Mouse (Mus musculus): Measurements from ENCODE around the gene Hibadh. TPM values are rescaled to one million over a fixed set of nuclear protein-coding genes. Genes with fewer than 3 reads are reported as not detected.

Gene Hibadh
- polyA plus RNA-seq, 1 experiment from 2014 or later: 111 TPM

DNA sequence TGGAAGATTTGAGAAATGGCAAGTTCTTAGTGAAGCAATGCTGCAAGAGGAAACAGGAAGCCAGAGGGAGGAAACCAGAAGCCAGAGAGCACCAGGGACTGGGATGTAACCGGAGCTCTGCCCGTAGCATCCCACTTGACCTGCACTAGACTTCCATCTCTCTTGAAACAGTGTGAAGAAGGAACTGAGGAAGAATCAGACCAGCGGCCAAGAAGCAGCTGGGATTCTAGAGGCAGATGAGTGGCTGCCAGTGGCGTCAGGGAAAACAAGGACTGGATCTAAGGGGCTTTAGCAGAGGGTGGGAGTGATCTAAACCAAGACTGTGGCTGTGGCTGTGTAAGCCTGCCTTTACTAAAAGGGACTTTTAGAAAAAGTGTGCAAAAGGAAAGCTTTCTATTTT, 95.8 kb downstream of the Hibadh start:
- WGBS: 51% methylated on average over 4 of the region's 4 CpGs
- Histone ChIP-seq H3K4me1 (no peaks in the 10 kb centered on the region), H3K36me3 (peaks cover 13% of the 10 kb centered on the region; the same call in 1 of the 2 replicates), H3K27ac (no peak overlapping the region), H3K9ac (no peak overlapping the region), H3K27me3 (replicated peaks) (no peaks in the 10 kb centered on the region), H3K9me3 (no peaks in the 10 kb centered on the region), H3K4me2 (no peak overlapping the region), H3K4me3 (replicated peaks) (no peak overlapping the region)
- ATAC-seq (ENCODE audit: insufficient read depth, low FRiP score, low read depth): no peak

DNA sequence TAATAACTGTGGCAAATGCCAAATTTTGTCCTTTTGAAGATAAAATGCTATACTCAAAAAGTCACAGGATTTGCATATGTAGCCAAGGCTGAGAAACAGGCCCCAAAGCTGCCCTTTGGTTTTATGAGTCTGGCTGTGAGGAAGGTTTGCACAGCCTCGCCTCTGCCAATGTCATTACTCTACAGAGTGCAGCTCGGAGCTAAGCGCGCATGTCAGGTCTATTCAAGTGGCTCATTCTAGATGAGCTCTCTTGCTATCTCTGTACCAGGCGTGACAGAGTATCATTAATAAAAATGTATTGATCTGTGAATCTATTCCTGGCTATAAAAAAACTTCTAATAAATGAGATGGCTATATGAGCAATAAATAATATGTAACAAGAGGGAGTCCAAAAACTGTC, 97.7 kb downstream of the Hibadh start:
- H3K9me3 ChIP-seq: no peaks in the 10 kb centered on the region
- H3K27me3 ChIP-seq (replicated peaks): no peaks in the 10 kb centered on the region
- H3K4me1 ChIP-seq: no peaks in the 10 kb centered on the region
- H3K4me2 ChIP-seq: no peak overlapping the region
- H3K4me3 ChIP-seq (replicated peaks): no peak overlapping the region
- H3K27ac ChIP-seq: no peak overlapping the region
- no peak for ATAC-seq (ENCODE audit: insufficient read depth, low FRiP score, low read depth)
- peaks cover 13% of the 10 kb centered on the region; the same call in 1 of the 2 replicates for H3K36me3 ChIP-seq
- H3K9ac ChIP-seq: no peak overlapping the region
- 83% methylated on average over 5 of the region's 5 CpGs for WGBS

DNA sequence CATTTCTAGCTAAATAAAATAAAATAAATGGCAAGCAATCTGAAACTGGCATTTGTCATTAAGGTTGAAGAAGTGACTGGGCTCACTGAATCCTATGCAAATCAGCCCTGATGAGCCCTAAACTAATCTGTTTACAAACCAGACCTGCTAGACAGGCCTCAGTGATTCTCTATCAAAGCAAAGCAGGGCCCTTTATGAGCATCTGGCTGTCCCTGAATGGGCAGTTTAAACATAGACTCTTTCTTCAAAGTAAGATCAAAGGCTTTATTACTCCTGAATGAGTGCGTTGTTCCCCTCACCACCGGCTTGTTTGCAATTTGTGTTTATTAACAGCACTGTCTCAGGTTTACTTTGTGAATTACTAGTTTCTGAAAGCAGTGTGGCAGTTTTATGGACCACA, 100.3 kb downstream of the Hibadh start:
- no peak for ATAC-seq (ENCODE audit: insufficient read depth, low FRiP score, low read depth)
- no peak overlapping the region for H3K4me2 ChIP-seq
- H3K4me3 ChIP-seq (replicated peaks): no peak overlapping the region
- no peak overlapping the region for H3K27ac ChIP-seq
- no peaks in the 10 kb centered on the region for H3K4me1 ChIP-seq
- 37% methylated on average over 2 of the region's 2 CpGs for WGBS
- no peak overlapping the region for H3K9ac ChIP-seq
- H3K9me3 ChIP-seq: no peaks in the 10 kb centered on the region
- 0 out of 2 replicates have a peak, but pooled peaks cover 4% of the 10 kb centered on the region for H3K36me3 ChIP-seq
- no peaks in the 10 kb centered on the region for H3K27me3 ChIP-seq (replicated peaks)

DNA sequence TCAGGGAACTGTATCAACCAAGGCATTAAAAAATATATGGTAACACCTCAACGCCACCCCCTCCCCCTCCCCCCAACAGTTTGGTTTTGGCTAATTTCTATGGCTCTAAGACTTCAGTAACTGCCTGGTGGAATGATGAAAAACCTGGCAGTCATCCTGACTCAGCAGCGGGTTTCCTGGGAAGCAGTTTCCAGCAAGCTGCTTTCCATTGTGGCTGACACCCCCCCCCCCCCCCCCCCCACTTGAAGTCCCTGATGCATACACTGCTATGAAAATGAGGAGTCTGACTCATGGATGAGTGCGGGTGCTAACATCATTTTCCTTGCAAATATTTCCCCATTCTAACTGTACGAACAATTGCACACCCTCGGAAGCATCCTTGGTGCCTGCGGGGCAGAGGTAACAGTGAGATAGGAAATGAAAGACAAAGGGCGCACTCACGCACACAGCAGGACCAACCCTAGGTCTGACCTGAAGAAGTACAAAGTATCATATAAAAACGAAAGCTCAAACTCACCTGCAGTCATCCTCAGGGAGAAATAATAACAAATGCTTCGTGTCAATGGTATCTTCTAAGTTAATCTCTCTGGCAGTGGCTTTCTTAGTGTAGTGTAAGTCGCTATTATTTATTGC, 105.0 kb downstream of the Hibadh start:
- H3K4me3 ChIP-seq (replicated peaks): no peak overlapping the region
- H3K36me3 ChIP-seq: 0 out of 2 replicates have a peak, but pooled peaks cover 4% of the 10 kb centered on the region
- no peaks in the 10 kb centered on the region for H3K4me1 ChIP-seq
- no peak overlapping the region for H3K9ac ChIP-seq
- no peak for ATAC-seq (ENCODE audit: insufficient read depth, low FRiP score, low read depth)
- H3K27me3 ChIP-seq (replicated peaks): no peaks in the 10 kb centered on the region
- H3K4me2 ChIP-seq: no peak overlapping the region
- WGBS: 80% methylated on average over 11 of the region's 11 CpGs
- H3K9me3 ChIP-seq: no peaks in the 10 kb centered on the region
- H3K27ac ChIP-seq: no peak overlapping the region

DNA sequence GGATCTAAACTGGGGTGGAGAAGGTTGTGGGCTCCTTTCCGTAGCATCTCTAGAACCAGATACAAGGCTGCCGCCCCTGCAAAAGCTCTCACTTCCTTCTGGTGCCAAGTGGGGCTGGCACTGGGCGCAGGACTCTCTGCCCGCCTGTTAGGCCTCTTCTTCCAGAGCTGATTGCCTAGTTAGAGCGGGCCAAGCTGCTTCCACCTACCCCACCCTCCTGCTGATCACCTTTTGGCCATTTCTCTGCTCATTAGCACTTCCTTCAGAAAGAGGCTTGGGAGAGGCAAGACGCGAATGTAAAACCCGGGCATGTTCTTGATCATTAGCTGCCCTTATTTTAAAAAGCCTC, 108.1 kb downstream of the Hibadh start:
- no peak overlapping the region for H3K27ac ChIP-seq
- no peaks in the 10 kb centered on the region for H3K27me3 ChIP-seq (replicated peaks)
- H3K4me1 ChIP-seq: no peaks in the 10 kb centered on the region
- H3K9ac ChIP-seq: no peak overlapping the region
- no peak overlapping the region for H3K4me3 ChIP-seq (replicated peaks)
- no peak for ATAC-seq (ENCODE audit: insufficient read depth, low FRiP score, low read depth)
- 0 out of 2 replicates have a peak, but pooled peaks cover 3% of the 10 kb centered on the region for H3K36me3 ChIP-seq
- H3K4me2 ChIP-seq: no peak overlapping the region
- H3K9me3 ChIP-seq: no peaks in the 10 kb centered on the region
- 81% methylated on average over 8 of the region's 8 CpGs for WGBS

DNA sequence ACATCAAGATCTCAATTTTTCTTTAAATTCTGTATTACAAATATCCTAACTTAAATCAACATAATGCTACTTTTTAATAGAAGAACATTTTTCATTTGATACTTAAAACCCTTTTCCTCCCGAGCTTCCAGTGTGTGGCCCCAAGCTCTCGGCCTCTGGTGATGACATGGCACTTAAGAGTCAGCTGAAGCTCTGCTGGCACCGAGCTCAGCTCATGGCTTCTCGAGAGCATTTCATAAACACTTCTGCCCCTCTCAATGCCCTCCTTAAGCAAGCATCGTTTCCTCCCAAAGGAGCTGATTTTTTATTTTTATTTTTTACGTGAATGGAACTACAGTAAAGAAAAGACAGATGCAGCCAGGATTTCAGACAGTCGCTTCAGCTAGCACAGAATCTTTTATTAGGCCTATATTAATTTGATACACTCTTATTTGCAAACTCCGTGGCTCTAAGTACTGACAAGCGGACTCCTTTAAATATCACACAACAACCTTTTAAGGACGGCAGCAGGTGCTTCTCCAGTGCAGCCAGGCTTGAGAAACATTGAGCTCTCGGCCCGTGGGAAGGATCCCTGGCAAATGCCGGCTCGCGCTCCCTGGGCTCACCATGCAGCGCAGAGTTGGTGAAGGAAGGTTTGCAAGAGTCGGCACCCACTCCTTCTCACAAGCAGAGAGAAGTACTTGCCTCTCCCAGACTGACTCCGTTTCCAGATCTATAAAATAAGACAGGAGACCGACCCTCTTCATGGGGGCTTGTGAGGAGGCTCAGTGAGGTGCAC, 108.6 kb downstream of the Hibadh start:
- Histone ChIP-seq H3K4me2 (no peak overlapping the region), H3K4me3 (replicated peaks) (no peak overlapping the region), H3K27me3 (replicated peaks) (no peaks in the 10 kb centered on the region), H3K9ac (no peak overlapping the region), H3K36me3 (no peaks in the 10 kb centered on the region), H3K9me3 (no peaks in the 10 kb centered on the region), H3K27ac (no peak overlapping the region), H3K4me1 (no peaks in the 10 kb centered on the region)
- 80% methylated on average over 19 of the region's 19 CpGs for WGBS
- no peak for ATAC-seq (ENCODE audit: insufficient read depth, low FRiP score, low read depth)

DNA sequence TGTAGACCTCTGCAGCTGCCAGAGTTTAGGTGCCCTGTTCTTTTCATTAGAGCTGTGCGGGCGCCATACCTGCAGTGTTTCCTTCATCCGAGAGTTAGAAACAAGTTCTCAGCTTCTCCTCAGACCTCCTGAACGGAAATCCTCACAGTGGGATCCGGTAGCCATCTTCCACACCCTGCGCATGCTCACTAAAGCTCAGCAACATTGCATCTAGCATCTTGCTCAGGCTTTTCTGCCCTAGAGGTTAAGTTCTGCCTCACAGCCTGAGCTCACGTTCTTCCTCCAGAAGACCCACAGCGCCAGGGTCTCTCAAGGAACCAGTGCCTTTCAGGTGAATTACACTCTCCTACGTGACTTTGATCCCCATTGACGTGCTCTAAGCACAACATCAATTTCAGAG, 109.3 kb downstream of the Hibadh start:
- Histone ChIP-seq H3K9ac (no peak overlapping the region), H3K4me1 (no peaks in the 10 kb centered on the region), H3K27me3 (replicated peaks) (no peaks in the 10 kb centered on the region), H3K4me3 (replicated peaks) (no peak overlapping the region), H3K36me3 (no peaks in the 10 kb centered on the region), H3K27ac (no peak overlapping the region), H3K4me2 (no peak overlapping the region), H3K9me3 (no peaks in the 10 kb centered on the region)
- WGBS: 84% methylated on average over 10 of the region's 10 CpGs
- ATAC-seq (ENCODE audit: insufficient read depth, low FRiP score, low read depth): no peak

DNA sequence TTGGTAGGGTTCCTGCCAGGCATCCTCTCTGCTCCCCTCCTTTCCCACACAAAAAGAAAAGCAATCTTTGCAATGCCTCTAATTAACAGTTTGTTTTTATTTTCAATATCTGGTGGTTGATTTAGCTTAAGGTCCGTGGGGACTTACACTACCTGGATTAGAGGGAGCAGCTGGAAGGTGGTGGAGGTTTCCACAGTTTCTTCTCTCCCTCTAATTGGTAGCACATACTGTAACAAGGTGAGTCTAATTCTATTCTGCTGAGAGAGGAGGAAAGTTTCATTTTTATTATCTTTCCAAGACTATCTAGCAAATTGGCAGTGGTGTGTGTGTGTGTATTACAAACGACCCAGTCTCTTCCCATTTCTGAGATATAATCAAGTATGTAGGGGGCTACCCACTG, 116.0 kb downstream of the Hibadh start:
- Histone ChIP-seq H3K9ac (no peak overlapping the region), H3K4me2 (no peak overlapping the region), H3K9me3 (no peaks in the 10 kb centered on the region), H3K27me3 (replicated peaks) (no peaks in the 10 kb centered on the region), H3K4me3 (replicated peaks) (no peak overlapping the region), H3K27ac (no peak overlapping the region), H3K36me3 (no peaks in the 10 kb centered on the region), H3K4me1 (no peaks in the 10 kb centered on the region)
- ATAC-seq (ENCODE audit: insufficient read depth, low FRiP score, low read depth): no peak
- WGBS: 50% methylated on average over 2 of the region's 2 CpGs

DNA sequence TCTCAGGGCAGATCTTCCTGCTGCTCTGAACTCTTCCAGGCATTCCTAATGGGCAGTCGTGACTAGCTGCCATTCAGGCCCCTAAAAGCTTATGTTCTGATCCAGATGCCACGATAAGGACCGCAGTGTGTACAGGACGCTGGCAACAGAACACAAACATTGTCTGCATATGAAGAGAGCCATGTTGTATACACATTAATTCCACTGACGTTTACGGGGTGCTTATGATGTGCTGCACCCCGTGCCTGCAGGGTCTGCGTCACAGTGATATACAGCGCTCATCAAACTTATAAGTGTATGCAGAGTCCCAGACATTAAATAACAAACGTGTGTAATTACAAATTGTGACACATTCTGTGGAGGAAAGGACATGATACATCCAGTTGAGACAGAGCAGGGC, 121.5 kb downstream of the Hibadh start:
- no peak overlapping the region for H3K27ac ChIP-seq
- H3K9ac ChIP-seq: no peak overlapping the region
- H3K36me3 ChIP-seq: no peaks in the 10 kb centered on the region
- no peaks in the 10 kb centered on the region for H3K27me3 ChIP-seq (replicated peaks)
- no peaks in the 10 kb centered on the region for H3K9me3 ChIP-seq
- 61% methylated on average over 10 of the region's 10 CpGs for WGBS
- no peaks in the 10 kb centered on the region for H3K4me1 ChIP-seq
- H3K4me2 ChIP-seq: no peak overlapping the region
- H3K4me3 ChIP-seq (replicated peaks): no peak overlapping the region
- ATAC-seq (ENCODE audit: insufficient read depth, low FRiP score, low read depth): no peak

DNA sequence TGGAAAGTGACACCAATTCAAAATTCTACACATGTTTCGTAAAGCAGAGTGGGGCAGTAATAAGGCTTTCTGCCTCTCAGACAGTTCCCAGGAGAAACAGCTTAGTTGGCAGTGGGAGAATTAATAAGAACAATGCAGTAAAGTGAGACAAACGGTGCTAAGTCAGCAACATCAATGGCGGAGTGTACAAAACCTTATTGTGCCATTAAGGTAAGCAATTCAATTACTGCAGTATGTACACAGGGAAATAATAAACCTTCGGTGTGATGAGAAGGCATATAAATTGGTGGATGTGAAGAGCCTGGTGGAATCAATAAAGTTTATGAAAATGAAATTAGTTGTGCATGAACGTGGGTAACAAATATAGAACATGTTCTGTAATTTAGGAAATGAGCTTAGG, 122.9 kb downstream of the Hibadh start:
- no peaks in the 10 kb centered on the region for H3K4me1 ChIP-seq
- no peak overlapping the region for H3K4me2 ChIP-seq
- no peak overlapping the region for H3K9ac ChIP-seq
- WGBS: 83% methylated on average over 5 of the region's 5 CpGs
- H3K9me3 ChIP-seq: no peaks in the 10 kb centered on the region
- no peaks in the 10 kb centered on the region for H3K36me3 ChIP-seq
- no peaks in the 10 kb centered on the region for H3K27me3 ChIP-seq (replicated peaks)
- no peak overlapping the region for H3K27ac ChIP-seq
- ATAC-seq (ENCODE audit: insufficient read depth, low FRiP score, low read depth): no peak
- H3K4me3 ChIP-seq (replicated peaks): no peak overlapping the region

DNA sequence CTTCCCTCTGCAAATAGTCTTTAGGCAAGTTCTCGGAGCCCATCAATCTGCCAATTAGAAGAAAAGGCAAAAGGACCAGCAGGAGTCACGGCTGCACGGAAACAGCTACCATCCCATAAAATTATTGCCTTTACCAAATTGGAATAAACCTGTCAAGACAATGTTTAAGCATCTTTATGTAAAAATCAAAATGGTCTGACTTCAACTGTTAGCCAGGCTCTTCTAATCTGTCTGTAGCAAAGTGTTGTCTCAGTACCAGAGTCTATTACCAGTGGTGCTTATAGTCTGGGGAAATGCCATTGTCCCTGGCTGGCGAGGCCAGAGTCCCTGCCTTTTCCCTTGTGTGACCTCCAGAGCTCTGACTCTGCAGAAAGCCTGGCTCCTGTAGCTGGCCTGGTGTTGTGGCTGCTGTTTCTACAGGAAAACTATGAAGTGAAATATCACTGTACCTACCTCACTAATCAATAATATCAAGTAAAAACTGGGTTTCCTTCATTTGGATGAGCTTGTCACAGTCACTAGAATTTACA, 126.2 kb downstream of the Hibadh start:
- Histone ChIP-seq H3K4me1 (no peaks in the 10 kb centered on the region), H3K36me3 (no peaks in the 10 kb centered on the region), H3K27ac (no peak overlapping the region), H3K4me3 (replicated peaks) (no peak overlapping the region), H3K27me3 (replicated peaks) (no peaks in the 10 kb centered on the region), H3K4me2 (no peak overlapping the region), H3K9ac (no peak overlapping the region), H3K9me3 (no peaks in the 10 kb centered on the region)
- no peak for ATAC-seq (ENCODE audit: insufficient read depth, low FRiP score, low read depth)
- WGBS: 35% methylated on average over 4 of the region's 4 CpGs

DNA sequence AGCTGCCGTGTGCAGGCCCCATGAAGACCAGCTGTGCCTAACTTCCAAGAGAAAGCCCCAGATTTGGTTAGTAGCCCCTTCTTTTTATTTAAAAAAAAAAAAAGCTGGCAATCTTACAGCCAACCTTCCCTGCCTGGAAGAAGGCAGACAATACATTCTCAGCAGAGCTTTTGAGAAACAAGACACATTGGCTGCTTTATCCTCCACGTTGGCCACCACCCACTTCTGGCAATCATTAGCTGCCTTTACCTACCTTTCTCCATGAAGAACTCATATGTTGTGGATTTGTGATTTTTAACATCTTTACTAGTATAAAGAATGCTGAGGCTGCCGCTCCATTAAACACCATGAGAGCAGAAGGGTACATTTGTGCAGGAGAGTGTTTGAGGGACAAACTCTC, 131.4 kb downstream of the Hibadh start:
- no peaks in the 10 kb centered on the region for H3K36me3 ChIP-seq
- no peak for ATAC-seq (ENCODE audit: insufficient read depth, low FRiP score, low read depth)
- H3K4me3 ChIP-seq (replicated peaks): no peak overlapping the region
- H3K4me2 ChIP-seq: no peak overlapping the region
- no peak overlapping the region for H3K27ac ChIP-seq
- H3K27me3 ChIP-seq (replicated peaks): no peaks in the 10 kb centered on the region
- no peaks in the 10 kb centered on the region for H3K4me1 ChIP-seq
- H3K9me3 ChIP-seq: no peaks in the 10 kb centered on the region
- 81% methylated on average over 3 of the region's 3 CpGs for WGBS
- H3K9ac ChIP-seq: no peak overlapping the region

All from stomach, embryonic 15.5 days (tissue).